Mouse (Mus musculus) layer of hippocampus, adult 9-10 months (tissue): ENCODE results near the gene Bpifb2.

Experiments
- DNase-seq: peaks from one replicate; pipeline ENCODE4 v3.0.0; 2022; ENCODE audit warnings: low spot score

The Bpifb2 gene

GRCm38 (mm10) chr2:153933311-153933710 is 58.5 kb downstream of the Bpifb2 start:
- DNase-seq: no peak

DNA sequence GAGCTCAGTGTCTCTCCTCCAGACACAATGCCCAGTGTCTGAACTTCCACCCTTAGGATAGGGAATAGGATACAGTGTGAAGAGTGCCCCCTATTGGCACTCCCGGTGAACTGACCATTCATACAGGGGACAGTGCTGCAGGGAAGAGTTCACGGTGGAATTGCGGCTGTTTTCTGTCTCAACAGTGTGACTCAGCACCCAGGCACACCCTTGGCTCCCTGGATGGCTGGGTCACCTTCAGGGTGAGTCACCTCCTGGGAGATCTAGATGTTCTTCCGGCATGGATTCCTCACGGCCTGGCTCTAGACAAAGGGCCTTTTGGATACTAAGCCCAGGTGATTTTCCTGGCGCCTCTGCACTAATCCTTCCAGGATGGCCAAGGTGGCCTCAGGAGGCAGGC is 60.5 kb downstream of the Bpifb2 start:
- no peak for DNase-seq

DNA sequence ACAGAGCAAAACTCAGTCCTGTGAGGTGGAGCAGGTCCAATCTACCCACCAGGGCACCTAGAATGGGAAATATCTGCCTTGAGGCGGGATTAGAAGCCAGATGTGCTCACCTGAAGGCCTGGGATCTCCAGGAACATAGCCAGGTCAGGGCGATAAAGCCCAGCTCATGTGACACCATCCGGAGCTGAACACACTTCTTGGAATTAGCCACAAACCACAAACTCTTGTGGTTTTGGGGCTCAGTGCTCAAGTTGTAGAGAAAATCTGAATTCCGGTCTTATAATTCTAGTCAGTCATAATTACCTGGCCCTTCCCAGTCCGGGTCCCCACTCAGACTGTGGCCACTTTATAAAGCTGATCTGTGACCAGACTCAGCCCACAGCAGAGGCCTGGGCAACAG is 63.0 kb downstream of the Bpifb2 start, which contains the start of gene Bpifb4:
Bpifb4 (plus strand) TSS at position 370 of the 400 bp plus-strand sequence.
- DNase-seq: no peak

GRCm38 (mm10) chr2:153943537-153943936 is 68.7 kb downstream of the Bpifb2 start:
- DNase-seq: peak; percentile 58

DNA sequence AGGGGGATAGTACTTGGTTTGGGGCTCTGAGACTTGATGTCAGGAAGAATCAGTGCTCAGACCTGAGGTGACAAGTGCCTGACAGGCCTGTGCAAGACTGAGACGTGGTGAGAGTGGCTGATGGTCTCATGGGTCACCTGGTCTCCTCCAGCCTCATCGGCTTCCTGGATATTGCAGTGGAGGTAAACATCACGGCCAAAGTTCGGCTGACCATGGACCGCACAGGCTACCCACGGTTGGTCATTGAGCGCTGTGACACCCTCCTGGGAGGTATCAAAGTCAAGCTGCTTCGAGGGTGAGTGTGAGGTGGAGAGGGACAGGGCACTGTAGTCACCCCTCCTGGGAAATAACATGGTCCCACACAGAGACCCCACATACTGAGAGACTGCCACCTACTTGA is 69.7 kb downstream of the Bpifb2 start:
- DNase-seq: no peak
